Mouse (Mus musculus): ENCODE results near the gene Snapc4. TPM values are rescaled to one million over a fixed set of nuclear protein-coding genes. Genes with fewer than 3 reads are reported as not detected.

Gene Snapc4
- 34.3 and 38.9 TPM in 2 replicates for polyA plus RNA-seq (2016; fragmentation: Nextera tagmentation; extraction: Ambion mirVana)

GRCm38 (mm10) chr2:26380131-26380771 lies at the start of gene Snapc4:
Gene Snapc4, minus strand, starts transcription at chr2:26380653.
- Histone ChIP-seq H3K27ac (peak within 1 kb of the TSS; percentile 8; the same call in 1 of the 2 replicates), H3K27me3 (no peaks in the 10 kb centered on the region), H3K4me2 (peak within 1 kb of the TSS; percentile 85), H3K4me3 (replicated peaks) (peak within 1 kb of the TSS; percentile 86), H3K9ac (peak within 1 kb of the TSS; percentile 84), H3K4me1 (peaks cover 7% of the 10 kb centered on the region), H3K36me3 (replicated peaks) (peaks cover 69% of the 10 kb centered on the region), H3K9me3 (no peaks in the 10 kb centered on the region)
- ATAC-seq (ENCODE audit: low FRiP score) = peak; percentile 97
- under 1% methylated on average over 38 of the region's 38 CpGs for WGBS

GRCm38 (mm10) chr2:26429851-26430250 lies 49.4 kb upstream of the Snapc4 start:
- Histone ChIP-seq H3K9me3 (no peaks in the 10 kb centered on the region), H3K27ac (no peak overlapping the region), H3K9ac (no peak overlapping the region), H3K36me3 (replicated peaks) (peaks cover 92% of the 10 kb centered on the region), H3K4me2 (no peak overlapping the region), H3K4me1 (no peaks in the 10 kb centered on the region; the same call in 1 of the 2 replicates), H3K27me3 (no peaks in the 10 kb centered on the region), H3K4me3 (replicated peaks) (no peak overlapping the region)
- 94% methylated on average over 5 of the region's 5 CpGs for WGBS
- no peak for ATAC-seq (ENCODE audit: low FRiP score)

- H3K4me2 ChIP-seq = no peak overlapping the region
- no peaks in the 10 kb centered on the region for H3K9me3 ChIP-seq
- 92% methylated on average over 2 of the region's 2 CpGs for WGBS
- H3K4me1 ChIP-seq = no peaks in the 10 kb centered on the region
- H3K36me3 ChIP-seq (replicated peaks) = peaks cover 98% of the 10 kb centered on the region
- H3K27ac ChIP-seq = no peak overlapping the region
- no peak for ATAC-seq (ENCODE audit: low FRiP score)
- H3K4me3 ChIP-seq (replicated peaks) = no peak overlapping the region
- no peak overlapping the region for H3K9ac ChIP-seq
- H3K27me3 ChIP-seq = no peaks in the 10 kb centered on the region
Measured at GRCm38 (mm10) chr2:26424541-26424940, 44.1 kb upstream of the Snapc4 start.

GRCm38 (mm10) chr2:26423086-26423485 lies 42.6 kb upstream of the Snapc4 start:
- Histone ChIP-seq H3K36me3 (replicated peaks) (peaks cover 97% of the 10 kb centered on the region), H3K9ac (no peak overlapping the region), H3K4me1 (no peaks in the 10 kb centered on the region), H3K9me3 (no peaks in the 10 kb centered on the region), H3K27me3 (no peaks in the 10 kb centered on the region), H3K27ac (no peak overlapping the region), H3K4me3 (replicated peaks) (no peak overlapping the region), H3K4me2 (no peak overlapping the region)
- ATAC-seq (ENCODE audit: low FRiP score) = no peak
- 88% methylated on average over 1 of the region's 1 CpGs for WGBS

GRCm38 (mm10) chr2:26421969-26422368 lies 41.5 kb upstream of the Snapc4 start:
- H3K4me1 ChIP-seq = no peaks in the 10 kb centered on the region
- 98% methylated on average over 2 of the region's 2 CpGs for WGBS
- no peak overlapping the region for H3K27ac ChIP-seq
- ATAC-seq (ENCODE audit: low FRiP score) = no peak
- H3K9me3 ChIP-seq = no peaks in the 10 kb centered on the region
- no peak overlapping the region for H3K4me2 ChIP-seq
- H3K9ac ChIP-seq = no peak overlapping the region
- H3K4me3 ChIP-seq (replicated peaks) = no peak overlapping the region
- no peaks in the 10 kb centered on the region for H3K27me3 ChIP-seq
- H3K36me3 ChIP-seq (replicated peaks) = peaks cover 94% of the 10 kb centered on the region

- Histone ChIP-seq H3K4me3 (replicated peaks) (no peak overlapping the region), H3K27ac (no peak overlapping the region), H3K36me3 (replicated peaks) (peaks cover 92% of the 10 kb centered on the region), H3K4me2 (no peak overlapping the region), H3K4me1 (no peaks in the 10 kb centered on the region), H3K9ac (no peak overlapping the region), H3K9me3 (no peaks in the 10 kb centered on the region), H3K27me3 (no peaks in the 10 kb centered on the region)
- no peak for ATAC-seq (ENCODE audit: low FRiP score)
- WGBS = 88% methylated on average over 1 of the region's 1 CpGs
Measured at GRCm38 (mm10) chr2:26418120-26418519, 37.7 kb upstream of the Snapc4 start.

- Histone ChIP-seq H3K27me3 (no peaks in the 10 kb centered on the region), H3K4me1 (no peaks in the 10 kb centered on the region), H3K27ac (no peak overlapping the region), H3K9ac (no peak overlapping the region), H3K4me2 (no peak overlapping the region), H3K4me3 (replicated peaks) (no peak overlapping the region), H3K36me3 (replicated peaks) (peaks cover 92% of the 10 kb centered on the region), H3K9me3 (no peaks in the 10 kb centered on the region)
- ATAC-seq (ENCODE audit: low FRiP score) = no peak
Measured at GRCm38 (mm10) chr2:26417066-26417465, 36.6 kb upstream of the Snapc4 start.

- peaks cover 30% of the 10 kb centered on the region for H3K4me1 ChIP-seq
- H3K27ac ChIP-seq = no peak overlapping the region
- H3K27me3 ChIP-seq = no peaks in the 10 kb centered on the region
- H3K9me3 ChIP-seq = no peaks in the 10 kb centered on the region
- peaks cover 65% of the 10 kb centered on the region for H3K36me3 ChIP-seq (replicated peaks)
- H3K9ac ChIP-seq = no peak overlapping the region
- no peak overlapping the region for H3K4me3 ChIP-seq (replicated peaks)
- no peak for ATAC-seq (ENCODE audit: low FRiP score)
- no peak overlapping the region for H3K4me2 ChIP-seq
- 81% methylated on average over 4 of the region's 5 CpGs for WGBS
Measured at GRCm38 (mm10) chr2:26410931-26411411, 30.5 kb upstream of the Snapc4 start.

GRCm38 (mm10) chr2:26410091-26410490 lies 29.6 kb upstream of the Snapc4 start:
- no peak overlapping the region for H3K27ac ChIP-seq
- H3K4me3 ChIP-seq (replicated peaks) = no peak overlapping the region
- no peaks in the 10 kb centered on the region for H3K27me3 ChIP-seq
- no peak for ATAC-seq (ENCODE audit: low FRiP score)
- 74% methylated on average over 5 of the region's 5 CpGs for WGBS
- H3K4me2 ChIP-seq = no peak overlapping the region
- H3K36me3 ChIP-seq (replicated peaks) = peaks cover 59% of the 10 kb centered on the region
- H3K9me3 ChIP-seq = no peaks in the 10 kb centered on the region
- H3K9ac ChIP-seq = no peak overlapping the region
- H3K4me1 ChIP-seq = peaks cover 39% of the 10 kb centered on the region

- Histone ChIP-seq H3K27ac (no peak overlapping the region), H3K9ac (no peak overlapping the region; the same call in 1 of the 2 replicates), H3K4me1 (peaks cover 40% of the 10 kb centered on the region), H3K27me3 (no peaks in the 10 kb centered on the region), H3K4me2 (peak overlapping the region; percentile 94; the same call in 1 of the 2 replicates), H3K36me3 (replicated peaks) (peaks cover 54% of the 10 kb centered on the region), H3K4me3 (replicated peaks) (peak overlapping the region; percentile 96), H3K9me3 (no peaks in the 10 kb centered on the region)
- 61% methylated on average over 3 of the region's 3 CpGs for WGBS
- ATAC-seq (ENCODE audit: low FRiP score) = peak; percentile 51
Measured at GRCm38 (mm10) chr2:26409362-26409761, 28.9 kb upstream of the Snapc4 start.

- Histone ChIP-seq H3K9ac (peak within 1 kb of the TSS; percentile 93), H3K4me1 (peaks cover 40% of the 10 kb centered on the region), H3K27ac (peak within 1 kb of the TSS; percentile 66; the same call in 1 of the 2 replicates), H3K4me3 (replicated peaks) (peak within 1 kb of the TSS; percentile 96), H3K4me2 (peak within 1 kb of the TSS; percentile 94), H3K27me3 (no peaks in the 10 kb centered on the region), H3K36me3 (replicated peaks) (peaks cover 49% of the 10 kb centered on the region), H3K9me3 (no peaks in the 10 kb centered on the region)
- under 1% methylated on average over 57 of the region's 57 CpGs for WGBS
- ATAC-seq (ENCODE audit: low FRiP score) = peak; percentile 96
Measured at GRCm38 (mm10) chr2:26408515-26409356, 28.3 kb upstream of the Snapc4 start, which contains the start of gene Inpp5e. Gene Inpp5e, minus strand, starts transcription at chr2:26409203.

- Histone ChIP-seq H3K4me2 (no peak overlapping the region), H3K4me1 (peaks cover 33% of the 10 kb centered on the region), H3K27ac (0 out of 2 replicates have a peak overlapping the region, but pooled peaks have one; percentile 2), H3K27me3 (no peaks in the 10 kb centered on the region), H3K9ac (no peak overlapping the region), H3K9me3 (no peaks in the 10 kb centered on the region), H3K36me3 (replicated peaks) (peaks cover 58% of the 10 kb centered on the region), H3K4me3 (replicated peaks) (no peak overlapping the region)
- WGBS = 82% methylated on average over 8 of the region's 8 CpGs
- ATAC-seq (ENCODE audit: low FRiP score) = no peak
Measured at GRCm38 (mm10) chr2:26403306-26403705, 22.9 kb upstream of the Snapc4 start.

All from forebrain, embryonic 12.5 days (tissue).